Mouse (Mus musculus) spleen, postnatal 10 days (tissue): Measurements from ENCODE around the gene Pcare.
"Not testable (repeated sequence)": the region's sequence is repeated elsewhere in the genome, so short reads cannot be mapped to it uniquely, and the experiment has no call there.

Experiments
- DNase-seq, 2 experiments: peaks; one replicate each; pipeline ENCODE4 v3.0.0; 2021 to 2022; ENCODE audit warnings: low spot score in 2 of 2

Gene Pcare

DNA sequence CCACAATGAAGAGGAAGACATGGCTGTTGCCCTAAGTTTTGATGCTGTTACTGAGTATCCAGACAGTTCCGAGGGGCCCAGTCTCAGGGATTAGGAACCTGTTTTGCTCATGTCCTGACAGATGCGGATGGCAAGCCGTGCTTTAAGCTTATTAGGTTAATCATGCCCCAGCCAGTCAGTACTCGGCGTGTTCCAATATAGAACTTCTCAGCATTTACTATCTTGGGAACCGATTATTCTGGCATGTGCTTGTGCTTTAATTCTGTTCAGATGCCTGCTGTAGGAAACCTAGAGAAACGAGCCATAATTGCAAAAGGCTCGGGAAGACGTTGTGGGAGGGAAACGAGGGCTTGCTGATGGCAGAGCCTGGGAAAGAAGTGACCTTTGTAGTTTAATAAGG is at the start of gene Pcare:
Gene Pcare (minus strand): TSS at position 64 of the 400 bp plus-strand sequence.
- no peak for DNase-seq

- no peak for DNase-seq
Measured at GRCm38 (mm10) chr17:71795521-71796205, 43.0 kb upstream of the Pcare start.

DNA sequence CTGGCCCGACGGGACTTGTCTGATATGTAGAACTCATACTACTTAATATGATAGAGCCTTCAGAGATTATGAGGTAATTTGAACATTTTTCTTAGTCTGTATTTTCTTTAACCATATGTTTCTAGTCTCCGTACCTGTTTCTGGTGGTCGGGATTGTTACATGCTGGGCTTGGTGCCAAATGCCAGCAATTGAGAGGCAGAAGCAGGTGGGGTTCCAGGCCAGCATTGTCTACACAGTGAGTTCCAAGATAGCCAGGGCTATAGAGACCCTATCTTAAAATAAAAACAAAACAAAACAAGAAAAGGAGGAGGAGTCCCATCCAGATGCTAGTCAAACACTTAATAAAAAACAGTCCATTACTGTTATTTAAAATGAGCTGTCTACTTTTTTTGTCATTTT is 38.9 kb upstream of the Pcare start:
- no peak for DNase-seq

DNA sequence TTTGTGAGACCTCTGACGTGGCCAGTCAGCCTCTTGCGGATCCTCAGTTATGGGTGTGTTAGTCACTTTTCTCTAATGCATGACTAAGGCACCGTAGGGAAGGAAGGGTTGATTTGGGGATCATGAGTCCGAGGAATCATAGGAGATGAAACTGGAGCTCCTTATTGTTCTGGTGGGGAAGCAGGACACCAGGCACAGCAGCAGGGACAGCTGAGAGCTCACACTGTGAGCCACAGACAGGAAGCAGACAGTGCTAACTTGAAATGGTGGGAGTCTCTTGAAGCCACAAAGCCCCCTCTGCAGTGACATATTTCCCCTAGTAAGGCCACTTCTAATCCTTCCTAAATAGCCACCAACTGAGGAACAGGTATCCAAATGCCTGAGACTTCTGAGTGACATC is 38.4 kb upstream of the Pcare start:
- no peak for DNase-seq

DNA sequence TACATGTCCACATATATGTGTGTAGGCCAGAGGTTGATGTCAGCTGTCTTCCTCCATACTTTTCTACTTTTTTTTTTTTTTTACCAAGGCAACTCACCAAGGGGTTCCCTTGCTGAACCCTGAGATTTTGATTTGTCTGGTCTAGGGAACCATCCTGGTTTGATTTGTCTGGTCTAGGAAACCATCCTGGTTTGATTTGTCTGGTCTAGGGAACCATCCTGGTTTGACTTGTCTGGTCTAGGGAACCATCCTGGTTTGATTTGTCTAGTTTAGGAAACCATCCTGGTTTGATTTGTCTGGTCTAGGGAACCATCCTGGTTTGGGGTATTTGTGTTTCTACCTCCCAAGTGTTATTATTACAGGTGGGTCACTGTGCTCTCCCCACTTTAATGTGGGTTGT is 33.8 kb upstream of the Pcare start:
- DNase-seq, result no peak

- DNase-seq, result no peak
Measured at GRCm38 (mm10) chr17:71783366-71783735, 30.7 kb upstream of the Pcare start.

DNA sequence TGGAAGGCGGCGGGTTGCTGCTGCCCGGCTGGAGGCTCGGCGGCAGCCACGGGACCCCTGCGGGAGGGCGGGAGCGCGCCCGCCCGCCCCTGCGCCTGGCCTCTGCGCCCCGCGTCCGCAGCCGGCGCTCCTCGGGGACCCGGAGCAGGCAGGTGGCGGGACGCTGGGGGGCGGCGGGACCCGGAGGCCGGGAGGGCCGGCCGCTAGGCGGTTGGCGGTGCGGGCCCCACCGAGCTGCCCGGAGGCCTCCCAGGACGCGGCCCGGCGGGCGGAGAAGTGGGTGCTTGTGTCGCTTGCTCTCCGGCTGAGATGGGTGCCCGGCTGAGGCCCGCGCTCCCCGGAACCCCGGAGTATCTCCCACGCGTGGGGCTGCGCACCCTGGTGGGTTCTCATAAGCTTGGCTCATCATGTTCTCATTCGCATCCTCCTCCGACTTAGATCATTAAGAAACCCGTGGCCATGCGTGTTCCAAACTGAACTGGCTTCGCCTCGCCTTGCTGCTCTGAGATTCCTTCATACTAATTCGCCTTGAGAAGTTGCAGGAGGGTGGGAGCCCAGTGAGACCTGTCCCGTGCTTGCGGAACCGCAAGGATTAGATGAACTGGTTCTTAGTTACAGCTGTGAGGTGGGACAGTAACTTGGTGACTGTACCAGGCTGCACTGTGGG is 30.1 kb upstream of the Pcare start:
- DNase-seq, result no peak

DNA sequence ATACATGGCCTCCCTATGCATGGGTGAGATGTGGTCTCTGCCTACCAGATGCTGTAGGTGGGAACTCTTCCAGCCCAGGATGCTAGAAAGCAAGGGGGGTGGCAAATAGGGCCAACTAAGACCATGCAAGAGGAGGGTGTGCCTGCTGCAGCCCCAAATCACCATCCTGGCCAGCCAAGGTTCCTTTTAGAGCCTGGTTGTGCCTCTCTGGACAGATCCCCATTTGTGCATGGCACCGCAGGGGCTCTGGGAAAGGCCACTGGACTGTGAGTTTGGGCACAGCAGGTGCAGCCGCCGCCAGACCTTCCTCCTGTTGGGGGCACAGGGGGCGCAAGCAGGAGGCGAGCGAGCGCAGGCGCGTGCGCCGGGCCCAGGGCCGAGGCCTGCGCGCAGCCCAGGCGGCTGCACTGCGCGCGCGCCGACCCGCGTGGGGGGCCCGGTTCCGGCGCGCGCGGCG is 29.6 kb upstream of the Pcare start:
- DNase-seq, result no peak

DNA sequence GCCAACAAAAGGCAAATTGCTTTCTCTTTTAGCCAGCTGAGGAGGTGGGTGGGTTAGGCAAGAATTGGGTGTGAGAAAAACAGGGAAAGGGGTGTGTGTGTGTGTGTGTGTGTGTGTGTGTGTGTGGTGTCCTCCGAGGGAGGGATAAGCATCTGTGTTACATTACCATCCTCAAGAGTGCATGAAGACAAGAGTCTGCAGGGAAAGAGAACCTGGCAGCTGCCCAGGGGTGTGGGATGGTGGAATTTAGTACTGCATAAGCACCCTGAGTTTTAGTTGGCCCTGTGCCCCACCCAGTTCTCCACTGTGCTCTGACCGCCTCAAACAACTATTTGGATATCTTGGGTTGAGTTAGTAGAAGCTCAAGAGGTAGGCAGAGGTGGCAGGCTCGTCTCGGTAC is 28.3 kb upstream of the Pcare start:
- no peak for DNase-seq

- no peak for DNase-seq
Measured at GRCm38 (mm10) chr17:71780490-71780889, 27.8 kb upstream of the Pcare start.

DNA sequence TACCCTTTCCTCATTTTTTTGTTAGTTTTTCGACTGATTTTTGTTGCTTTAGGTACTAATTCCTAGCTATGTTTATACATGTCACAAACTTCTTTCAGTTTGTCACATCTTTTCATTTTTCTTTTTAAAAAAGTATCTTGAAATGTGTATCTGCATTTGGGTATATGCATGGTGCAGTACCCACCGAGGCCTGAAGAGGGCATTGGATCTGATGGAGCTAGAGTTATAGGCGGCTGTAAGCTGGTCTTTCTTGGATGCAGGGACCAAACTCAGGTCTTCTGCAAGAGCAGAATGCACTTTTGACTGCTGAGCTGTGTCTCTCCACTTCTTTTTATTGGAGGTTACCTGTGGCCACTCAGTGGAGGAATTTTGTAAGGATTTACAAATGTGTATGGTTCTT is 26.0 kb upstream of the Pcare start:
- DNase-seq, result no peak

DNA sequence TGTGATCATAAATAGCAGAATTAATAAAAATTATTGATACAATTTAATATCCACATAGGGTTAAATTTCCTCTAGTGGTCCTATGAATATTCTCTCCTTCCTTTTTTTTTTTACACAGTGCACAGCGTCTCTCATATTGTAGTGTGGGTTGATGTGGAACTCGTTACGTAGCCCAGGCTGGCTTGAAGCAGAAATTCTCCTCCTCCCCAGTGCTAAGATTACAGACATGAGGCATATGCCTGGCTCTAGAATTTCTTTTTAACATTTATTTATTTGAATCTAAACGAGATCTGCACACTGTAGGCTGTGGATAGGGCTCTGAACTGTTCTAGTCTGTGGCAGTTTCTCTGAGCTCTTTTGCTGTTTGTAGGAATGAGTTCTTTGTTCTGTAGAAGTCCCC is 22.6 kb upstream of the Pcare start:
- DNase-seq, result no peak

DNA sequence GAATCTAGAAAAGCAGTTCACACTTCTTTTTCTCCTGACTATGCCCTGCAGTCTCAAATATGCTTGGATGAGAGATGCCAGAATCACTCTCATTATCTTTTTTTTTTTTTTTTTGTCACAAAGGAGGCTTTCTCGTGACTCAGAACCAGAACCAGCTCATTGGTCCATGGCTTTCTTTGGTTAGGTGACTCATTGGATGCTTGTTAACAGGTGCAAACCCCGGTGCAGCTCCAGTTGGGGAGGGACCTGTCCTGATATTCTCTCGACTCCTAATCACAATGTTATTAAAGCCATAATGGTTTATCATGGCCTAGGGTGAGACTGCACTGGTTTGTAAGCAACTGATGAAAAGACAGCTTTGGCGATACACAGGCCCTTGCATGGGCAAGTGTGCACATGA is 21.5 kb upstream of the Pcare start:
- DNase-seq, result no peak

GRCm38 (mm10) chr17:71770696-71771095 is 18.0 kb upstream of the Pcare start:
- DNase-seq, result no peak

- no peak for DNase-seq
Measured at GRCm38 (mm10) chr17:71769564-71769963, 16.9 kb upstream of the Pcare start.

DNA sequence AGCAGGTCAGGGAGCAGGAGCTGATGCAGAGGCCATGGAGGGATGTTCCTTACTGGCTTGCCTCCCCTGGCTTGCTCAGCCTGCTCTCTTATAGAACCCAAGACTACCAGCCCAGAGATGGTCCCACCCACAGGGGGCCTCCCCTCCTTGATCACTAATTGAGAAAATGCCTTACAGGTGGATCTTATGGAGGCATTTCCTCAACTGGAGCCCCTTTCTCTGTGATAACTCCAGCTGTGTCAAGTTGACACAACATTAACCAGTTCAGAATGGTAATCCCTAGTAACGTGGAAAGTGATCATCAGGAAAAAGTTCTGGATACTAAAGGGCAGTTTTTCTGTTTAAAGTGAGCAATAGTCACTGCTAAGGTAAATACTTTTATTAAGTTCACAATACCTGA is 15.5 kb upstream of the Pcare start, which contains the start of gene Clip4:
Gene Clip4 (plus strand): TSS at position 301 of the 400 bp plus-strand sequence.
- not testable (repeated sequence) for DNase-seq

GRCm38 (mm10) chr17:71760536-71760935 is 7.8 kb upstream of the Pcare start:
- DNase-seq, result no peak

DNA sequence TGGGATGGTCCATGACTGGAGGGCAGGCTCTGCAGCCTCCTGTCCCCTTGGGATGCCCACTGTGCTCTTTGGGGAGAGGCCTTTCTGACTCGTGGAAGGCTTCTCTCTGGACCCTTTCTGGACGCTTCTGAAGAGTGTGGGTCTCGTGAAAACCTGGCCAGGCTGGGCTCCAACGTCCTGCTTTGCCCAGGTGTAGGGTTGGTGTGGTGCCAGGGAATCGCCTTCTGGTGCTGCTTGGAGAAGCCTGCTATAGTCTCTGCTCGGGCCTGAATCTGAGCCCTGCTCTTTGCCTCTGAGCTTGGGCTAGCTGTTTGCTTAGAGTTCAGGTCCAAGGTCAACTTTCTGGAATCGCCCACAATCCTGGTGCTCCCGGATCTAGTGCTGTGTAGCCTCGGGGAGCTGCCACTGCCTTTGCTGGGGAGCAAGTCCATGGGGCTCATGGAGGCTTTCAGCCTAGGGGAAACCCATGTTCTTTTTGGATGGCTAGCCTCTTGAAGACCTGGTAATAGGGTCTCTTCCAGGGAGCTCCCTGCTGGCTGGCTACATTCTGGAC is 3.0 kb downstream of the Pcare start:
- no peak for DNase-seq

- DNase-seq, result no peak
Measured at GRCm38 (mm10) chr17:71747561-71747960, 5.1 kb downstream of the Pcare start.

- no peak for DNase-seq
Measured at GRCm38 (mm10) chr17:71746114-71746513, 6.6 kb downstream of the Pcare start.

DNA sequence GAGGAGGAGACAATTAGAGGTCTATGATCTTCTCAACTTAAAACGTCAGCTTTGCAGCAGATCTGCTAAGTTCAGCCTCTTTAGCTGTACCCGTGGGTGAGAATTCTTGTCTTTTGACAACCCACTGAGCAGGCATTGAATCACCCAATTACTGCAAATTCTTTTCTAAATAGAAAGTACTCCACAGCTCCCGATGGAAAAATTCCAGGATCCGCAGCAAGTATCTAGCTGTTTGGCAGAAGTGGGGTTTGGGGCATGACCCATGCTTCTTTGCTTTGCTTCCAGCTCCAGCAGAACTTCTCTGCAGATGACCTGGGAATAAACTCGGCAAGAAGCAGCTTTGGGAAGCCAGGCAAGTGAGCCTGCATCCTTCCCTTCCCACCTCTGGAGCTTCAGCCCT is 9.8 kb downstream of the Pcare start:
- DNase-seq, result no peak

- DNase-seq, result no peak
Measured at GRCm38 (mm10) chr17:71742156-71742555, 10.5 kb downstream of the Pcare start.

- no peak for DNase-seq
Measured at GRCm38 (mm10) chr17:71736442-71736841, 16.3 kb downstream of the Pcare start.
